Mouse (Mus musculus) embryonic stem cell, embryonic (primary cell): ENCODE measurements around the gene Eef2k.

ENCODE experiments used
- CTCF ChIA-PET, 4 experiments: fragments of 300-600 bp in 2 of 4; fragments of 350-600 bp in 2 of 4; sonication (Branson Sonifier 250); formaldehyde crosslinking; loops; one replicate each; lab custom pipeline; 2022; ENCODE audit warnings: inconsistent platforms in 2 of 4; lab: Charles Lee
- POLR2A ChIA-PET, 4 experiments: fragments of 300-600 bp in 2 of 4; fragments of 350-600 bp in 2 of 4; sonication (Branson Sonifier 250); formaldehyde crosslinking; loops; one replicate each; lab custom pipeline; 2022; ENCODE audit warnings: antibody characterized with exemption in 4 of 4, inconsistent platforms in 1 of 4; lab: Charles Lee

Gene Eef2k

GRCm38 (mm10) chr7:120865832-120866231 is 23.2 kb downstream of the Eef2k start:
- POLR2A ChIA-PET: interaction anchor here in 2 of 4 experiments (0.6 to 2.3 kb wide), 7 partner anchors 10 to 117 kb away, joined by 3 to 14 read pairs (median 4); partner anchors contain the start of gene Mfsd13b (in 1 of the 2)

GRCm38 (mm10) chr7:120866684-120867083 is 24.1 kb downstream of the Eef2k start:
- ChIA-PET CTCF (interaction anchor here in 1 of 4 experiments (0.6 kb wide), 1 partner anchor 393 kb away, joined by 3 read pairs; no protein-coding TSS in a partner anchor), POLR2A (interaction anchor here in 2 of 4 experiments (0.8 to 2.3 kb wide), 6 partner anchors 11 to 52 kb away, joined by 3 to 14 read pairs (median 6); no protein-coding TSS in a partner anchor)

More at GRCm38 (mm10) chr7:120865832-120866231, 23.2 kb downstream of the Eef2k start:
- CTCF ChIA-PET: interaction anchor here in 1 of 4 experiments (0.6 kb wide), 1 partner anchor 10 kb away, joined by 3 read pairs; no protein-coding TSS in a partner anchor

- POLR2A ChIA-PET: interaction anchor here in 1 of 4 experiments (0.6 to 1.8 kb wide), 5 partner anchors 22 to 88 kb away, joined by 3 to 7 read pairs (median 3); partner anchors contain the start of gene Eef2k
- CTCF ChIA-PET: no interaction called here
Observed at GRCm38 (mm10) chr7:120867720-120868119, 25.1 kb downstream of the Eef2k start.

GRCm38 (mm10) chr7:120869883-120870282 is 27.3 kb downstream of the Eef2k start:
- ChIA-PET POLR2A (interaction anchor here in 3 of 4 experiments (0.6 to 1.3 kb wide), 6 partner anchors 9 to 1332 kb away, joined by 3 to 6 read pairs (median 4); partner anchors contain the start of gene Eef2k (in 2 of the 3)), CTCF (interaction anchor here in 1 of 4 experiments (1.1 kb wide), 1 partner anchor 48 kb away, joined by 3 read pairs; the partner anchor contains the start of gene Polr3e)

GRCm38 (mm10) chr7:120870431-120871008 is 27.9 kb downstream of the Eef2k start:
- POLR2A ChIA-PET: interaction anchor here in 3 of 4 experiments (0.6 to 1.3 kb wide), 7 partner anchors 20 to 1332 kb away, joined by 3 to 7 read pairs (median 3); partner anchors contain the start of gene Eef2k (in 1 of the 3)
- CTCF ChIA-PET: interaction anchor here in 1 of 4 experiments (1.1 kb wide), 1 partner anchor 47 kb away, joined by 3 read pairs; the partner anchor contains the start of gene Polr3e

- CTCF ChIA-PET: no interaction called here
- POLR2A ChIA-PET: interaction anchor here in 2 of 4 experiments (0.6 to 1.1 kb wide), 2 partner anchors 25 to 133 kb away, joined by 3 read pairs; no protein-coding TSS in a partner anchor
Observed at GRCm38 (mm10) chr7:120873083-120873482, 30.5 kb downstream of the Eef2k start.

GRCm38 (mm10) chr7:120874021-120874420 is 31.4 kb downstream of the Eef2k start:
- POLR2A ChIA-PET: no interaction called here

GRCm38 (mm10) chr7:120874764-120875539 is 32.3 kb downstream of the Eef2k start:
- CTCF ChIA-PET: interaction anchor here in 1 of 4 experiments (0.6 kb wide), 1 partner anchor 9 kb away, joined by 3 read pairs; no protein-coding TSS in a partner anchor
- POLR2A ChIA-PET: interaction anchor here in 2 of 4 experiments (0.5 to 1.2 kb wide), 4 partner anchors 30 to 312 kb away, joined by 3 read pairs; no protein-coding TSS in a partner anchor

More at GRCm38 (mm10) chr7:120874021-120874420, 31.4 kb downstream of the Eef2k start:
- CTCF ChIA-PET: no interaction called here

- ChIA-PET POLR2A (interaction anchor here (0.5 to 1.2 kb wide), 7 partner anchors 10 to 779 kb away, joined by 3 to 4 read pairs (median 3); no protein-coding TSS in a partner anchor), CTCF (interaction anchor here in 2 of 4 experiments (0.6 to 0.7 kb wide), 4 partner anchors 9 to 672 kb away, joined by 3 to 7 read pairs (median 4); partner anchors contain the start of gene Uqcrc2 (in 1 of the 2))
Observed at GRCm38 (mm10) chr7:120875540-120876388, 33.1 kb downstream of the Eef2k start.

- POLR2A ChIA-PET: interaction anchor here in 1 of 4 experiments (1.3 kb wide), 1 partner anchor 9 kb away, joined by 4 read pairs; no protein-coding TSS in a partner anchor
- CTCF ChIA-PET: interaction anchor here in 1 of 4 experiments (0.6 kb wide), 1 partner anchor 41 kb away, joined by 5 read pairs; no protein-coding TSS in a partner anchor
Observed at GRCm38 (mm10) chr7:120878271-120878670, 35.6 kb downstream of the Eef2k start.

- POLR2A ChIA-PET: interaction anchor here in 3 of 4 experiments (0.7 to 1.6 kb wide), 6 partner anchors 10 to 167 kb away, joined by 3 to 4 read pairs (median 4); partner anchors contain the start of gene Eef2k (in 1 of the 3)
- CTCF ChIA-PET: no interaction called here
Observed at GRCm38 (mm10) chr7:120879972-120880371, 37.3 kb downstream of the Eef2k start.

GRCm38 (mm10) chr7:120880770-120881169 is 38.1 kb downstream of the Eef2k start:
- ChIA-PET CTCF (no interaction called here), POLR2A (interaction anchor here in 2 of 4 experiments (1.0 to 1.9 kb wide), 6 partner anchors 12 to 40 kb away, joined by 3 to 4 read pairs (median 3); partner anchors contain the start of genes Eef2k (in 1 of the 2) and Polr3e (in 1 of the 2))

- POLR2A ChIA-PET: interaction anchor here in 3 of 4 experiments (0.7 to 1.9 kb wide), 6 partner anchors 12 to 78 kb away, joined by 3 to 4 read pairs (median 3); partner anchors contain the start of gene Polr3e (in 1 of the 3)
Observed at GRCm38 (mm10) chr7:120881451-120881850, 38.8 kb downstream of the Eef2k start.

GRCm38 (mm10) chr7:120882674-120883073 is 40.0 kb downstream of the Eef2k start:
- CTCF ChIA-PET: no interaction called here
- POLR2A ChIA-PET: interaction anchor here in 1 of 4 experiments (0.8 to 1.0 kb wide), 3 partner anchors 12 to 47 kb away, joined by 3 read pairs; partner anchors contain the start of gene Eef2k

More at GRCm38 (mm10) chr7:120881451-120881850, 38.8 kb downstream of the Eef2k start:
- CTCF ChIA-PET: no interaction called here

- POLR2A ChIA-PET: no interaction called here
- CTCF ChIA-PET: interaction anchor here in 1 of 4 experiments (0.6 kb wide), 1 partner anchor 591 kb away, joined by 13 read pairs; no protein-coding TSS in a partner anchor
Observed at GRCm38 (mm10) chr7:120883523-120884290, 41.1 kb downstream of the Eef2k start.

- CTCF ChIA-PET: interaction anchor here in 1 of 4 experiments (0.6 kb wide), 1 partner anchor 9 kb away, joined by 4 read pairs; no protein-coding TSS in a partner anchor
- POLR2A ChIA-PET: no interaction called here
Observed at GRCm38 (mm10) chr7:120884746-120885145, 42.1 kb downstream of the Eef2k start.
